Mouse (Mus musculus): ENCODE measurements at regions not wholly inside any gene's neighbourhood (a gene's known extent, or its start where the extent isn't known, plus 50 kb on each side); places are given as distances from the start of the nearest gene placed in this dataset.

DNA sequence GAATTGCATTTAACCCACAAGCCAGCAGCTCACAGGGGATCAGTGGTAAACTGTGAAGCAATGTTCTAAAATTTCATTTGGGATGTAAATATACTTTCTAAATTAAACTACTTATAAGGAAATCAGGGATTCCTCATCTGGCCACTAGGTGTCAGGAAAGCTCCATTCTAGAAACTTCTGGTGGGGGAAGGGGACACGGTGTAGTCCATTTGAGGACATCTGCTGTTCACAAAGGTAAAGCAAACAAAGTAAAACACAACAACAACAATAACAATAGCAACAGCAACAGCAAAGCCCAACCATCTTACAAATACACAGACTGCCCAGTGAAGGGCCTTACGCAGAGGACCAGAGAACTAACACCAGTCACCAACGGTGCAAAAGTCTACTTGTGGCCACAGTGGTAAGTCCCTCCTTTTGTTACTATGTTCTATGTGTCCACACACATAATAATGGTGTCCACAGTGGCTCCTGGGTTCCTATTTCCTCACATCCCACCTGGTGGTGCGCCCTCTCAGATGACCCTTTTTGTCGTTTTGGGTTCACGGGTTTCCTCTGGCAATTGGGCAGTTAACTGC lies 105.9 kb upstream of the Fam241a start:
- peak; percentile 18 for DNase-seq (ENCODE audit: low read depth, low spot score)

DNA sequence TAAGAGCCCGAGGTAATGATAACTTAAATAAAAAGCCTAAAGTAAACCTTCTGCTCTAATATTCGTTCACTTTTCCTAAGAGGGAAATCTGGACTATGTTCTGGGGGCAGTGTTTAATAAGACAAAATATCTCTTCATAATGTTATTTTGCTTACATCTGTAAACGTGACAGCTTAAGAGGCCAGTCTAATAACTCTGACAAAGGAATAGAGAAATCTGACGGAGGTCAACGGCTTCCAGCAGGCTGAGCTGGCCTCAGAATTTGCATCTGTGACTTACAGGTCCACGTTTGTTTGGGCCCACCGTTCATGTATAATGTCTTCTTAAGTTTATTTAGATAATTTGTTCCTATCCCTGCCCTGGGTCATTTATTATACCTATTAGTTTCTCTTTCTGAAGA lies 99.6 kb upstream of the Fam241a start:
- no peak for DNase-seq (ENCODE audit: low read depth, low spot score)

DNA sequence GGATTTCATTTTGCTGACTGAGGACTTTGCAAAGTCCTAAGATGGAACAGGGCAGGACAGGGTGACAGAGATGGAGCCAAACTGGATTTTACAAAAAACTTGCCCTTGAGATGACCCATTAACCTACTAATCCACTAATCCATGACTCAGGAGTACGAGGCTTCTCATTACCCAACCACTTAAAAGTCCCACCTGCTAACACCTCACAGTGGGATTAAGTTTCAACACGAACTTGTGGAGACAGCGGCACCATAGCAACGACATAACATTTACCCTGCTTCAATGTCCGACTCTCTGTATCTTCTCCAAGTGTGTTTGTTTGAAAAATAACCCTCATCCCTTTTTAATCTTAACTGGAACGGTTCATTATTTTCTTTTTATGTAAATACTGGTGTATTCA lies 91.5 kb upstream of the Fam241a start:
- DNase-seq (ENCODE audit: low read depth, low spot score), result no peak

DNA sequence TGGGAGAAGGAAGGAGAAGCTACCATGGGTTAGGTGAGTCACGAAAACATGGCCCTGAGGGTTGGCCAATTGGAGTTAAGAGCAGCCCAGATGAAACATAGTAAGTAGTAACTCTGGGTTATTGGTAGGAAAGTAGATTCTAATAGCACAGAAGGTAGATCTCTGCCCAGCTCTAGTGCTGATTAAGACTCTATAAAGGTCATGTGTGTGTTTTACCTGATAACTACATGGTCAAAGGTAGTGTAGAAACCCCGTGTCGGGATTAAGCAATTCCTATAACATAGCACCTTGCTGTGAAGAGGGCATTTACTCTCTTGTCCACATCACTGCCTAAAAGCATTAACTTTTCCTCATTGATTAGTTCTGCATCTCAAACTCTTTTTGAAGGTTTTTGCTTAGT lies 89.0 kb upstream of the Fam241a start:
- DNase-seq (ENCODE audit: low read depth, low spot score), result no peak

DNA sequence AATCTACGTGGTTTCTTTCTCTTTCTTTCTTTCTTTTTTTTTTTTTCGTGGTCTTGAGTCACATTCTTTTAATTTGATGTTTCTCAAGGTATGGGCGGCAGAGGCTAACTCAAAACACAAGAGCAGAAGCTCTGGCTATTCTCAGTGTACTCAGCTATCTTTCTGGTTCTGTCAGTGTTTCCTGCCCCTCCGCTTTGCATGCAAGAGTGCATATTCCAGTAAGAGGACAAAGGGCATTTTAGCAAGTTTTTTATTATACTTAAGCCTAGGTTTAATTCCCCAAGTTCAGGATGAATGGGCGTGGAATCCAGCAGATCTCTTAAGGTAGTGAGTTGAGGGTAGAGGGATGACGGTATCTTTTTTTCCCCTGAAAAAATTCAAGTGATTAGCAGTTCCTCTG lies 81.1 kb upstream of the Fam241a start:
- no peak for DNase-seq (ENCODE audit: low read depth, low spot score)

DNA sequence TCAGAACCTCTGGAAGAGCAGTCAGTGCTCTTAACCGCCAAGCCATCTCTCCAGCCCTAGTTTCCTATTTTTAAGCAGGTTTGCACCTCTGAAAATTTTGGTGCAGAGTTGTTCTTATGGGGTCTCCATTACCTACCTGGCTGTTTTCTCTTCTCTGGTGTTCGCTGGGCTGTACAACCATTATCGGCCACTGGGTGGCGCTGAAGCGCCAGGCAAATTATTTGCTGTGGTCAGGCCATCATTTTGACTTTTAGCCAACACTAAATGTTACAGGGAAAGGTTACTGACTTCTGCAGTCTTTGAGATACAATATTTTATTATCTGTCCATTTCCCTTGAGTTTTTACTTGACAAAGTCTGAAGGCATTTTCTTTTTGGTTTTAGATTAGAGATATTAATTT lies 74.8 kb upstream of the Fam241a start:
- peak; percentile 26 for DNase-seq (ENCODE audit: low read depth, low spot score)

DNA sequence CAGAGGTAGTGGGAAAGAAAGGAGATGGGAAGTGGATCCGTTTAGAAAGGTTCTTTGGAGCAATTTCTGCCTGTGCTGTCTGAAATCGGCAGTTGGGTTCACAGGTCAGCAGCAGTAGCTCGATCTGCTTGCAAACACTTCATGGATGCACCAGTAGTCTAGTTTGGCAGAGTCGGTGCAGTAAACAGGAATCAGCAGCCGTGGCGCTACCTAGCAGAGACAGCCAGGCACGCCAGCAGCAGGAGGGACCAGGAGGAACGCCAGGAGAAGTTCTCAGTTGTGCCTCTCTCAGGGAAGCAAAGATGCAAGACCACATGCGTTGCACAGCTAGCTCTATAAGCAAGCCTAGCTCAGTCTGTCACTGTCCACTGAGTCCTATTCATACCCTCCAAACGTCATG lies 71.0 kb upstream of the Fam241a start:
- DNase-seq (ENCODE audit: low read depth, low spot score), result no peak

DNA sequence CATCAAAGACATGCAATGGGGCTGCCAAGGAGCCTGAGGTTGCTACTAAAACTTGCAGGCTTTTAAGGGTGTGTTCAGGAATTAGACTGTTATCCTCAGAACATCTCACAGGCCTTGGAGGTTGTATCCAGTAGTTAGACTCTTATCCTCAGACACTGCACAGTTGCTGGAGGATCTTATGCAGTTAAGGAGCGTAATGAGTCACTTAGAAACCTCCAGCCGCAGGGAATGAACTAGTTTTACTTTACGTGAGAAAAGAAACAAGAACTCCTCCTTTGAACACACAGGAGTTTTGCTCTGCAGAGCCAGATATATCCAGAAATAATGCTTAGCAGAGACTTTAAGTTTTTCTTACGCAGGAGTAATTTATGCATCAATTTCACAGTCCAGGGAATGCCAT lies 70.1 kb upstream of the Fam241a start:
- DNase-seq (ENCODE audit: low read depth, low spot score), result no peak

DNA sequence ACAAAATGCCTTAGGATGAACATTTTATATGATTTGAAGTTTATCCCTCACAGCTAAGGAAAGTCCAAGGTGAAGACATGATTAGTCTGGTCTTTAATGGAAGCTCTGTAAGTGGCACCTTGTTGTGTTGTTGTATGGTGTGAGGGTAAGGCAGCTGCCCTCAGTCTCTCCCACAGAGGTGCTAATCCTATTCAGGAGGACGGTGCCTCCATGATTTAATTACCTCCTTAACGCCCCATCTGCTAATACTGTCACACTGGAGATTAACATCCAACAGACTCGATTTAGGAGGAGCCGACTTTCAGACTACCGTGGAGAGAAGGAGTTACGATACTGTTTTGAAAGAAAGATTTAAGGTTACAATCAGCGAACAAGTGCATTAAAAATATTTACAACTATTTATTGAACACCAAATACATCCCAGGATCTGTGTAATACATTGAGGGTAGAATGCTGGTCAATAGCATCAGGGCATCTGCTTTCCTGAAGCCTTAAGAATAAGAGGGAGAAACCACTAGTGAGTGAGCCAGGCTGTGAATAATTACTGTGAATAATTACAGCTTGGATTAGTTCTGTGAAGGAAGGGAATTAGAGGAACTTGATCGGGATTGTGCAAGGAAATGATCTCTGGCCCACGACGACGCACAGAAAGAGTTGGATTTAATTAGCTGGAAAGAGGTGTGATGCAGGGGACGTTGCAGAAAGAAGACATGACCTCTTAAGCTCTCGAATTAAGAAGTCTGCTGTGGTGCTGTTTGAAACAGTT lies 63.0 kb upstream of the Fam241a start:
- no peak for DNase-seq (ENCODE audit: low read depth, low spot score)

DNA sequence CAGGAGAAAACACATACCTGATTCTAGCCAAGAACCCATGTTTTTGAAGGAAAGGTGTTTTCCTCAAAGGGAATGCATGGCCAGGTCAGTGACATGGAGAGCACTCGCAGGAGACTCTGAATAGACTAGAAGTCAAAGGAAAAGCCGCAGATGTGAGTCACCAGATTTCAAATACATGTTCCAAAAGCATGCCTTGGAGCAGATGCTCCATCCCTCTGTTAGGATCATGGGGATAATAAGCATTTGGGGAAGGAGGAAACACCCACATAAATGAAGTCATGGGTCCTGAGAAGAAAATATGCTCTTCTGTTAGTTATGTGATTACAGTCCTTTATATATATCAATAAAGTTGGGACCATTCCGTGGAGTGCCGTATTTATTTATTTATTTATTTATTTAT lies 58.7 kb upstream of the Fam241a start:
- DNase-seq (ENCODE audit: low read depth, low spot score), result no peak

DNA sequence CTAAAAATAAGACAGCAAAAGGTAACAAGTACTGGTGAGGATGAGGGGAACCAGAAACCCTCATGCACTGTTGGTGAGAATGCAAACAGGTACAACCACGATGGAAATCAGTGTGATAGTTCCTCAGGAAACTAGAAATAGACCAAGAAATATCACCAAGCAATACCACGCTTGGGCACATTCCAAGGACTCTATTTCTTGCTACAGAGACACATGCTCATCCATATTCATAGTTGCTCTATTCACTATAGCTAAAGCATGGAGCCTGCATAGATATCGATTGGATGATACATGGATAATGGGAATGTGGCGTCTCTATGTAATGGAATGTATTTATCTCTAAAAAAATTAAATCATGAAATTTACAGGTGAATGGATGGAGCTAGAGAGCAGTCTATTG lies 57.5 kb upstream of the Fam241a start:
- DNase-seq (ENCODE audit: low read depth, low spot score), result no peak

DNA sequence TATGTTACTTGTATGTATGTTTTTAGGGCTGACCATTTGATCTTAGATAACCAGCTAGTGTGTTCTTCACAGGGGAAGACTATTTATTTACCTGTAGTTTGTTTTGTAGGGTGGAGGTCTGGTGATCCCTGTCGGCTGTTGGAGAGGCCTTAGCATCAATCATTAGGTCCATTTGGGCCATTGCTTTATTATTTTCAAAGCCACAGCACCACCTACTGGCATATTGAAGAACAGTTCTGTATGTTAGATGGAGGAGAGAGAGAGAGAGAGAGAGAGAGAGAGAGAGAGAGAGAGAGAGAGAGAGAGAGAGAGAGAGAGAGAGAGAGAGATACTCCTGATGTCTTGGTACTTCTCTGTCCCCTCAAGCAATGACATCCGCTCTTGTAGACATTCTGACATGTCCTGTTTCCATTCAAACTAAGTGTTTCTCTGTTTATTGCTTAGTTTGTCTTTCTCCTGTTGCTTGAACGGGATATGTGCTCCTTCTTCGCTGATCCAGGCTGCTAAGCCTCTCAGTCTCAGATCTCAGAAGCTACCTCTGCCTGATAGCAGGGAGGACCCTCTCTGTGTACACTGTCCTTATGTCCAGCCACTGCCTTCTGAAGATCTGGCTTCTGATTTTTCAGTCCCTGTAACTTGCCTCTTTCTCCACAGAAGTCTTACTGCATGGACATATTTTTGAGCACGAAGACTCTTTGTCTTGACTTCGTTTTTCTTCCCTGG lies 52.9 kb upstream of the Fam241a start:
- DNase-seq (ENCODE audit: low read depth, low spot score), result peak; percentile 55

DNA sequence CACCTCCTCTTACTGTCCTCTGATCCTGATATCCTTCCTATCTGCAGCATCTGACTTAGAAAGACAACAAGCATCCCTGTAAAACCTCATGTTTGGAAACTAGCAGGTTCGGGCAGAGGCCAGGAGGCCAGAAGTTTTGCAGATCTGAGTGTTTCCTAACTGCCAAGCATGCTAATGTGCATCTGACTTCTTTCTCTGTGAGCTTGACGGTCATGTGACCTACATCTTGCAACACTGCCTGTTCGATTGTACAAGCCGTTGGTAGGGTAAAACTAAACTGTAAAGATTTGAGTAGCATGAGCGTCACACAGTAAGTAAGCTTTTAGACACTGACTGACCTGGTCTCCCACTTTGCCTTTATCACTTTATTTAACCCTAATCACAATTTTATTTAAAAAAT lies 52.2 kb upstream of the Fam241a start:
- DNase-seq (ENCODE audit: low read depth, low spot score), result no peak

Data from ES-CJ7 (cell line).